Mouse (Mus musculus): ENCODE data around the gene Gas7. TPM values are rescaled to one million over a fixed set of nuclear protein-coding genes. Genes with fewer than 3 reads are reported as not detected.
A peak's percentile ranks its signal among the peaks of the same experiment; 100 is the strongest.

The Gas7 gene
- polyA plus RNA-seq, 1 experiment from 2014 or later = 2.7 TPM

DNA sequence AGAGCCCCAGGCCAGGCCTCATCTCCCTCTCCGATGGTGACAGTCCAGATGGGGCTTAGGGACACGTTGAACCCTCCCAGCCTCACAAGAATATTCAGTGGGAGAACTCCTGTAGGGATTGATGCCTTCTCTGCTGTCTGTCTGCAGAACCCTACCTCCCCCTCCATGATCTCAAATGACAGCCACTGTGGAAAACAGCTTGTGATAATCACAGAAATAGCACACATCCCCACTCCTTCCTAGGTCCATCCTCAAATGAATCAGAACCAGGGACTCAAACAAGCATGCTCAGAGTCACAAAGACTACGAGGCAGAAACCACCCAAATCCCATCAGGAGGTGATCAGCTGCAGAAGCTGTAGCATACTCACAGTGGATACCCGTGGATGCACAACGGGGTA is 210.9 kb downstream of the Gas7 start:
- Histone ChIP-seq H3K4me2 (ENCODE audit: low read depth, low read length) (no peak overlapping the region), H3K36me3 (replicated peaks; ENCODE audit: insufficient read depth, low read length) (no peaks in the 10 kb centered on the region), H3K4me1 (ENCODE audit: insufficient read depth) (no peaks in the 10 kb centered on the region; the same call in 1 of the 2 replicates), H3K9me3 (ENCODE audit: low read length) (no peaks in the 10 kb centered on the region), H3K9ac (replicated peaks) (no peak overlapping the region), H3K27me3 (ENCODE audit: insufficient read depth, low read length) (no peaks in the 10 kb centered on the region), H3K4me3 (ENCODE audit: low read depth, low read length) (no peak overlapping the region), H3K27ac (ENCODE audit: low read depth) (no peak overlapping the region)
- ATAC-seq (no peak), DNase-seq (no peak)
- 64% methylated on average over 5 of the region's 5 CpGs for WGBS (ENCODE audit: insufficient replicate concordance)
- no peak for TF ChIP-seq CTCF (IDR thresholded peaks at IDR 0.05; ENCODE audit: low read depth)
- no peak for TF ChIP-seq EP300 (IDR thresholded peaks at IDR 0.05; ENCODE audit: low read depth)

DNA sequence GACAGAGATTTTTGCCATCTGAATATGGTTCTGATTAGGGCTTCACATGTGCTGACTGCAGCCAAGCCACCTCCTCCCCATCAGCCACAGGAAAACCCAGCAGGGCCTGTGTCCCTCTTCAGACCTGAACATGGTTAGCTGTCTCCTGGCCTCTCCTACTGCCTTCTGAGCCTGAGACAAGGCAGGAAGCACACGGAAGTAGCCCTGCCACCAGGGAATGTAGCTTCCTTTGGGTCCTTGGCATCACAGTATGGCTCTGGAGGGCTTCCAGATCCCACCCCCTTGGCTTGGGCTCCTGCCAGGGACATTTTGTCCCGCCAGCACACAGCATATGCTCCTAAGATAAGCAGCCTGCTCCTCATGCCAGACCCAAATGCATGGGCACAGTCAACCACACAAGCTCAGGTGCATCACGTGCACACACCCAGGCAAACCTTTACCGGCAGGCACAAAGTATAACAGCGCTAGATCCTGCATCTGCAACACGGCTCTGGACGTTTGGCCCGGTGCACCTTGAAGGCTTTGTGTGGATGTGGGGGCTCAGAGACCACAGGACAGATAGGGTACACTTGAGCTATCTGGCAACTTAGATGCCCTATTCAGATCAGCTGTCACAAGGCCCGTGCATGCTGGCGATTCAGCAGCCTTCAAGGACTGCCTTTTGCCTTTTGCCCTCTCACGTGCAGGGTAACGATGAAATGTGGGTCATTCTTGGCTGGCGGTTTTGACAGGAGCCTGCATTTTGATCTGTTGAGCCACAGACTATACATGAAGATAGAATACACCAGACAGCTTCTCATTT is 212.5 kb downstream of the Gas7 start:
- H3K9ac ChIP-seq (replicated peaks) = no peak overlapping the region
- 69% methylated on average over 13 of the region's 13 CpGs for WGBS (ENCODE audit: insufficient replicate concordance)

DNA sequence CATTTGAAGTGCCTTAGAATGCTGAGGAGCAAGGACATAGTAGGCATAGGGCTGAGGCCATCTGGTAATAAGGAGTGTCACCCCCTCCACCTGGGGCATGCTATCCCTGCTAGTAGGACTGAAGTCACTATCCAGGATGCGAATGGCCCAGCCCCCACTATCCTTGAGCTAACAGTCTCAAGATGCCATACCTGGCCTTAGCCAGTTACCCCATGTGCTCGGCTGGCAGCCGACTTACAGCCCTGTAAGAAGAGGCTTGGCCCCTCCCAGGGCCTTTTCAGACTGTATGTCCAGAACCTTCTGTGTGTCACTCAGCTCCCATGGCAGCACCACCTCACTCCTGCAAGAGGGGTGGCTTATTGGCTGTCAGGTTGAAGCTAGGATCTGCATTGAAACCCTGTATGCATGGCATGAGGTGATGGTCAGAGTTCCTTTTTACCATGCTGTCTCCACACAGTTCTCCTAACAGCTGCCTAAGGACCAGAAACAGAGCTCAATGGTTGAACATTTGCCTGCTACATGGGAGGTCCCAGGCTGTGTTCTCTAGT is 213.3 kb downstream of the Gas7 start:
- no peak overlapping the region for H3K9ac ChIP-seq (replicated peaks)
- H3K27ac ChIP-seq (ENCODE audit: low read depth) = no peak overlapping the region
- H3K4me3 ChIP-seq (ENCODE audit: low read depth, low read length) = no peak overlapping the region
- no peaks in the 10 kb centered on the region; the same call in 1 of the 2 replicates for H3K4me1 ChIP-seq (ENCODE audit: insufficient read depth)
- no peak for DNase-seq
- no peaks in the 10 kb centered on the region for H3K36me3 ChIP-seq (replicated peaks; ENCODE audit: insufficient read depth, low read length)
- no peak overlapping the region for H3K4me2 ChIP-seq (ENCODE audit: low read depth, low read length)
- no peaks in the 10 kb centered on the region for H3K9me3 ChIP-seq (ENCODE audit: low read length)
- ATAC-seq = no peak
- TF ChIP-seq EP300 (IDR thresholded peaks at IDR 0.05; ENCODE audit: low read depth) = no peak
- TF ChIP-seq CTCF (IDR thresholded peaks at IDR 0.05; ENCODE audit: low read depth) = no peak
- 84% methylated on average over 3 of the region's 3 CpGs for WGBS (ENCODE audit: insufficient replicate concordance)
- no peaks in the 10 kb centered on the region for H3K27me3 ChIP-seq (ENCODE audit: insufficient read depth, low read length)

More for the DNA sequence above, 212.5 kb downstream of the Gas7 start:
- no peak overlapping the region for H3K4me2 ChIP-seq (ENCODE audit: low read depth, low read length)
- no peaks in the 10 kb centered on the region; the same call in 1 of the 2 replicates for H3K4me1 ChIP-seq (ENCODE audit: insufficient read depth)
- DNase-seq (peak; percentile 34), ATAC-seq (peak; percentile 59)
- no peaks in the 10 kb centered on the region for H3K9me3 ChIP-seq (ENCODE audit: low read length)
- H3K27me3 ChIP-seq (ENCODE audit: insufficient read depth, low read length) = no peaks in the 10 kb centered on the region
- H3K4me3 ChIP-seq (ENCODE audit: low read depth, low read length) = no peak overlapping the region
- H3K36me3 ChIP-seq (replicated peaks; ENCODE audit: insufficient read depth, low read length) = no peaks in the 10 kb centered on the region
- peak; percentile 84 for TF ChIP-seq EP300 (IDR thresholded peaks at IDR 0.05; ENCODE audit: low read depth)
- no peak for TF ChIP-seq CTCF (IDR thresholded peaks at IDR 0.05; ENCODE audit: low read depth)
- no peak overlapping the region for H3K27ac ChIP-seq (ENCODE audit: low read depth)

DNA sequence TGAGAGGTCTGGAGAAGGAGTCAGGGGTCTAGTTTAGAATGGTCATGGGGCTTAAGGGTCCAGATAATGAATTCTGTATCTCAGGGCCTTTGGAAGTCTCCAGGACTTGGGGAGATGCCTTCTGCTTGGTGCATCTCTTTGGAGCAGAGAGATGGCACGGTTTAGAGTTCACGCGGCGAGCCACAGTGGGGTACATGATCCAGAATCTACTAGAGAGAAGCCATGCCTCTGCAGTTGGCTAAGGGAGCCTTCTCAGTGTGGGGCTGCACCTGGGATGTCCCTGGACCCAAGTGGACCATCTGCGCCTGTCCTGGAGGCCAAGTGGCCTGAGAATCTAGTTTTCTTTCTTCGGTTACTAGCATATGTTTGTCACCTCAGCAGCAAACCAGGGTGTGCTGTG is 214.8 kb downstream of the Gas7 start:
- no peak for TF ChIP-seq CTCF (IDR thresholded peaks at IDR 0.05; ENCODE audit: low read depth)
- no peak for TF ChIP-seq EP300 (IDR thresholded peaks at IDR 0.05; ENCODE audit: low read depth)
- no peak for DNase-seq
- no peak overlapping the region for H3K4me2 ChIP-seq (ENCODE audit: low read depth, low read length)
- no peaks in the 10 kb centered on the region for H3K36me3 ChIP-seq (replicated peaks; ENCODE audit: insufficient read depth, low read length)
- no peak for ATAC-seq
- H3K27me3 ChIP-seq (ENCODE audit: insufficient read depth, low read length) = no peaks in the 10 kb centered on the region
- WGBS (ENCODE audit: insufficient replicate concordance) = 91% methylated on average over 6 of the region's 6 CpGs
- no peak overlapping the region for H3K27ac ChIP-seq (ENCODE audit: low read depth)
- no peaks in the 10 kb centered on the region for H3K9me3 ChIP-seq (ENCODE audit: low read length)
- no peak overlapping the region for H3K9ac ChIP-seq (replicated peaks)
- H3K4me1 ChIP-seq (ENCODE audit: insufficient read depth) = no peaks in the 10 kb centered on the region; the same call in 1 of the 2 replicates
- H3K4me3 ChIP-seq (ENCODE audit: low read depth, low read length) = no peak overlapping the region

DNA sequence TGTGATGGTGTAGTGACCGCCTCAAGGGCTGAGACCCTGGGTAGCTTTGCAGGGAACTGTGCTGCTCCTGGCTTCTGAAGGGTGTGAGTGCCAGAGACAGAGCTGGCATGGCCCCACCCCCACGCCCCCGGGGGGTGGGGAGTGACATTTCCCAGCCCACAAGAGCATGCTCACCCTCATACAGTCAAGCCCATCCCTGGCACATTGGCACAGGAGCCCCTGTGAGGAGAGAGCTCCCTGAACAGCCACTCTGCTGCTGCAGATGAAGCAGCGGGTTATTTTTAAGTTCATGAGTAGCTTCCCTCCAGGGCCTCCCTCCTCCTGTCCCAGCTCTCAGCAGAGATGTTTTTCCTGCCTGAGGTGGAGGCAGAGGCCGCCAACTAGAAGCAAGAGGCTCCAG is 216.9 kb downstream of the Gas7 start:
- WGBS (ENCODE audit: insufficient replicate concordance) = 78% methylated on average over 5 of the region's 5 CpGs
- no peak for DNase-seq
- Histone ChIP-seq H3K4me3 (ENCODE audit: low read depth, low read length) (no peak overlapping the region), H3K36me3 (replicated peaks; ENCODE audit: insufficient read depth, low read length) (no peaks in the 10 kb centered on the region), H3K4me1 (ENCODE audit: insufficient read depth) (peaks cover 2% of the 10 kb centered on the region; the same call in 1 of the 2 replicates), H3K9me3 (ENCODE audit: low read length) (no peaks in the 10 kb centered on the region), H3K9ac (replicated peaks) (no peak overlapping the region), H3K4me2 (ENCODE audit: low read depth, low read length) (no peak overlapping the region), H3K27me3 (ENCODE audit: insufficient read depth, low read length) (no peaks in the 10 kb centered on the region), H3K27ac (ENCODE audit: low read depth) (no peak overlapping the region)
- TF ChIP-seq CTCF (IDR thresholded peaks at IDR 0.05; ENCODE audit: low read depth) (no peak), EP300 (IDR thresholded peaks at IDR 0.05; ENCODE audit: low read depth) (no peak)
- ATAC-seq = no peak
